Mouse (Mus musculus): ENCODE data around the gene Vgll4. TPM values are rescaled to one million over a fixed set of nuclear protein-coding genes. Genes with fewer than 3 reads are reported as not detected.

The Vgll4 gene
- polyA plus RNA-seq, 1 experiment, result 36.4 TPM

GRCm38 (mm10) chr6:114914041-114914716 lies 55.6 kb downstream of the Vgll4 start:
- no peak overlapping the region for H3K4me3 ChIP-seq (ENCODE audit: insufficient read depth, low read length)

DNA sequence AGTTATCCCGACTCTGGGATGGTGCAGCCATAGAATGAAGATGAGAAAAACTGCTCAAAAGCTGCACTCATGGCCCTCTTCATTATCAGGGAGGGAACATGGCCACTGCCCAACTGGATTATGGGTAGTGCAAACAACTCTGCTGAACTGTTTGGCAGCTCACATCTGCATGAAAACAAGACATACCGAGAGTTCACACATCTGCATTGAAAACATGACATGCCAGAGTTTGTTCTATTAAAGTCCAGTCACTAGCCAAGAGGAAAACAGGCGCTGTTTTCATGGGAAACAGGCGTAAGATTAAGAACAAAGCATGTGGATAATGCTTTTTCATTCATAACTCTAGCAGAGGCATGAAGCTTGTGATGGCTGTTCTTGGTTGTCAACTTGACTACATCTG lies 56.7 kb downstream of the Vgll4 start:
- peaks cover 24% of the 10 kb centered on the region for H3K4me1 ChIP-seq (ENCODE audit: control insufficient read depth, insufficient read depth, low read length)
- TF ChIP-seq CTCF (IDR thresholded peaks at IDR 0.05; ENCODE audit: borderline replicate concordance, insufficient read depth, low read length), result no peak
- TF ChIP-seq POLR2A (IDR thresholded peaks at IDR 0.05; ENCODE audit: low read depth, low read length), result no peak
- no peak overlapping the region for H3K27ac ChIP-seq (ENCODE audit: insufficient read depth, low read length)
- H3K4me3 ChIP-seq (ENCODE audit: insufficient read depth, low read length), result no peak overlapping the region

More at GRCm38 (mm10) chr6:114914041-114914716, 55.6 kb downstream of the Vgll4 start:
- Histone ChIP-seq H3K27ac (ENCODE audit: insufficient read depth, low read length) (no peak overlapping the region), H3K4me1 (ENCODE audit: control insufficient read depth, insufficient read depth, low read length) (peaks cover 29% of the 10 kb centered on the region)
- no peak for TF ChIP-seq POLR2A (IDR thresholded peaks at IDR 0.05; ENCODE audit: low read depth, low read length)
- TF ChIP-seq CTCF (IDR thresholded peaks at IDR 0.05; ENCODE audit: borderline replicate concordance, insufficient read depth, low read length), result no peak

DNA sequence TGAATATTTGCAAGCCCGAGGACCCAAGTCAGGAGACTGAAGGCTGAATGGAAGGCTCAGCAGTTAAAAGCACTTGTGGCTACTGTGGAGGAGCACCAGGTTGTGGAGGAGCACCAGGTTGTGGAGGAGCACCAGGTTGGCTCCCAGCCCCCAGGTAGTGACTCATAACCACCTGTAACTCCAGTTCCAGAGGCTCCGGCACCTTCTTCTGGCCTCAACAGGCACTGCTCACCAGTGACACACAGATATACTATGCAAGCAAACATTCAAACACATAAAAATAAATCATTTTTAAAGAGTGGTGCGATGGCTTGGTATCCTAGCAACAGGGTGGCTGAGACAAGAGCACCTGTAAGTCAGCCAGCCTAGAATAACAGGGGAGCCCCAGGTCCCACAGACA lies 58.3 kb downstream of the Vgll4 start:
- Histone ChIP-seq H3K27ac (ENCODE audit: insufficient read depth, low read length) (no peak overlapping the region), H3K4me3 (ENCODE audit: insufficient read depth, low read length) (no peak overlapping the region), H3K4me1 (ENCODE audit: control insufficient read depth, insufficient read depth, low read length) (peaks cover 15% of the 10 kb centered on the region)
- TF ChIP-seq POLR2A (IDR thresholded peaks at IDR 0.05; ENCODE audit: low read depth, low read length) (no peak), CTCF (IDR thresholded peaks at IDR 0.05; ENCODE audit: borderline replicate concordance, insufficient read depth, low read length) (no peak)

- Histone ChIP-seq H3K4me1 (ENCODE audit: control insufficient read depth, insufficient read depth, low read length) (peaks cover 15% of the 10 kb centered on the region), H3K27ac (ENCODE audit: insufficient read depth, low read length) (no peak overlapping the region), H3K4me3 (ENCODE audit: insufficient read depth, low read length) (no peak overlapping the region)
- no peak for TF ChIP-seq CTCF (IDR thresholded peaks at IDR 0.05; ENCODE audit: borderline replicate concordance, insufficient read depth, low read length)
- TF ChIP-seq POLR2A (IDR thresholded peaks at IDR 0.05; ENCODE audit: low read depth, low read length), result no peak
These were observed 60.0 kb downstream of the Vgll4 start for GRCm38 (mm10) chr6:114909801-114910200.

- Histone ChIP-seq H3K27ac (ENCODE audit: insufficient read depth, low read length) (no peak overlapping the region), H3K4me3 (ENCODE audit: insufficient read depth, low read length) (no peak overlapping the region), H3K4me1 (ENCODE audit: control insufficient read depth, insufficient read depth, low read length) (peaks cover 15% of the 10 kb centered on the region)
- TF ChIP-seq POLR2A (IDR thresholded peaks at IDR 0.05; ENCODE audit: low read depth, low read length), result no peak
- no peak for TF ChIP-seq CTCF (IDR thresholded peaks at IDR 0.05; ENCODE audit: borderline replicate concordance, insufficient read depth, low read length)
These were observed 62.3 kb downstream of the Vgll4 start for GRCm38 (mm10) chr6:114907459-114907858.

DNA sequence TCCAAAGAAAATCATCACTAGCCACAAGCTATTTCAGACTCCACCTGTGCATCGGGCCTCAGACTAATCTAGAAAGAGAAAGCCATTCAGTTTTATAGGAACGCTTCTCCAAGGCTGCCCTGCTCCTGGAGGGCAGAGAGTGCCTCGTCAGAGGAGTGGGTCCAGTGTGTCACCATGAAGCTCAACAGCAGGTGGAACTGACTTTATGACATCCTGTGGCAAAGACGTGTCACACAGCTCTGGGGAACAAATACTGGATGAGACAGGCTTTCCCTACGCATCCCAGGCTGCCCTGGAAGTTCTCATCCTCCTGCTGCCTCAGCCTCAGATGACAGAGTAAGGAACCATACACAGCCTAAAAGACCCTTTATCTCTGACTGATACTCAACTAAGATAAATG lies 63.6 kb downstream of the Vgll4 start:
- H3K27ac ChIP-seq (ENCODE audit: insufficient read depth, low read length), result no peak overlapping the region
- peaks cover 15% of the 10 kb centered on the region for H3K4me1 ChIP-seq (ENCODE audit: control insufficient read depth, insufficient read depth, low read length)
- no peak for TF ChIP-seq POLR2A (IDR thresholded peaks at IDR 0.05; ENCODE audit: low read depth, low read length)
- no peak for TF ChIP-seq CTCF (IDR thresholded peaks at IDR 0.05; ENCODE audit: borderline replicate concordance, insufficient read depth, low read length)
- H3K4me3 ChIP-seq (ENCODE audit: insufficient read depth, low read length), result no peak overlapping the region

- peaks cover 15% of the 10 kb centered on the region for H3K4me1 ChIP-seq (ENCODE audit: control insufficient read depth, insufficient read depth, low read length)
- no peak overlapping the region for H3K4me3 ChIP-seq (ENCODE audit: insufficient read depth, low read length)
- no peak overlapping the region for H3K27ac ChIP-seq (ENCODE audit: insufficient read depth, low read length)
- TF ChIP-seq CTCF (IDR thresholded peaks at IDR 0.05; ENCODE audit: borderline replicate concordance, insufficient read depth, low read length) (no peak), POLR2A (IDR thresholded peaks at IDR 0.05; ENCODE audit: low read depth, low read length) (no peak)
These were observed 64.4 kb downstream of the Vgll4 start for GRCm38 (mm10) chr6:114905253-114906028.

GRCm38 (mm10) chr6:114904818-114905217 lies 65.0 kb downstream of the Vgll4 start:
- no peak for TF ChIP-seq CTCF (IDR thresholded peaks at IDR 0.05; ENCODE audit: borderline replicate concordance, insufficient read depth, low read length)
- no peak for TF ChIP-seq POLR2A (IDR thresholded peaks at IDR 0.05; ENCODE audit: low read depth, low read length)

DNA sequence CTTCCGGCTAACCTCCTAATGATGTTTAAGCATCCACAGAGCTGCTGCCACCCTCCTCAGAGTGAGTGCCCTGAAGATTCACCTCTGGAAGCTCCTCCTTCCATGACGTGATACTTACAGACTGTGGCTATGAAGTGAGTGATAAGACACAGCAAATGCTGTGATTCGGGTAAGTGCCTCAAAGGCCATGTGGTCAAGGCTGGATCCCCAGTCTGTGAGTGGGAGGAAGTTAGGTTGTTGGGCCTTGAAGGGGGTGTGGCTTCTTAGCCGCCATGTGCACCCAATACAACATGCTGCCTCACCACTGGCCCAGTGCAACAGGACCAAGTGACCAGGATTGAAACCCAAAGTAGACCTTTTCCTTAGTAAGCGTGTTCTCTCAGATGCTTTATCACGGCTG lies 65.6 kb downstream of the Vgll4 start:
- Histone ChIP-seq H3K4me1 (ENCODE audit: control insufficient read depth, insufficient read depth, low read length) (peaks cover 15% of the 10 kb centered on the region), H3K4me3 (ENCODE audit: insufficient read depth, low read length) (no peak overlapping the region), H3K27ac (ENCODE audit: insufficient read depth, low read length) (no peak overlapping the region)
- TF ChIP-seq POLR2A (IDR thresholded peaks at IDR 0.05; ENCODE audit: low read depth, low read length) (no peak), CTCF (IDR thresholded peaks at IDR 0.05; ENCODE audit: borderline replicate concordance, insufficient read depth, low read length) (no peak)

More at GRCm38 (mm10) chr6:114904818-114905217, 65.0 kb downstream of the Vgll4 start:
- no peak overlapping the region for H3K4me3 ChIP-seq (ENCODE audit: insufficient read depth, low read length)
- H3K4me1 ChIP-seq (ENCODE audit: control insufficient read depth, insufficient read depth, low read length), result peaks cover 15% of the 10 kb centered on the region
- H3K27ac ChIP-seq (ENCODE audit: insufficient read depth, low read length), result no peak overlapping the region

DNA sequence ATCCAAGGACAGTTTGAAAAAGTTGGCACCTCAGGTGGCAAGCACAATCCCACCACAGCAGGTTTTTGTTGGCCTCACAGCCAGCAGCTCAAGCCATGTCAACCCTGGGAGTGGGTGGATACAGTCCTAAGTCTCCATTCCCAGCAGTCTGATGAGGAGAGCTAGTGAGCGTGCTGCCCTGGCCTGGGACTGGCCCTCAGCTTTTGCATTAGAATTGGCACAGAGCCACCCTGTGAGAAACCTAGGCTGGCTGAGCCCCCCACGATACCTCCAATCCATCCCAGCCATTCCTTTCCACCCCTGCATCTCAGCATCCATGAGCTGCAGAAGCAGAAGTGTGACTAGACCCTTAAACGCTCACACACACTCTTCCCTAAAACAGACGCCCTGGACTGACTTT lies 67.9 kb downstream of the Vgll4 start:
- Histone ChIP-seq H3K4me3 (ENCODE audit: insufficient read depth, low read length) (no peak overlapping the region), H3K4me1 (ENCODE audit: control insufficient read depth, insufficient read depth, low read length) (peaks cover 15% of the 10 kb centered on the region), H3K27ac (ENCODE audit: insufficient read depth, low read length) (peak overlapping the region; percentile 55; the same call in 1 of the 2 replicates)
- TF ChIP-seq POLR2A (IDR thresholded peaks at IDR 0.05; ENCODE audit: low read depth, low read length), result no peak
